Mouse (Mus musculus) heart, adult 9 months (tissue): ENCODE data around the gene Grip1.
A peak's percentile ranks its signal among the peaks of the same experiment; 100 is the strongest.

Source experiments
- DNase-seq, 2 experiments: peaks; one replicate each; pipeline ENCODE4 v3.0.0; 2022; ENCODE audit warnings: low spot score in 2 of 2

Gene Grip1

GRCm38 (mm10) chr10:119660677-119661353, 207.2 kb downstream of the Grip1 start:
- DNase-seq: no peak

GRCm38 (mm10) chr10:119663586-119663985, 210.0 kb downstream of the Grip1 start:
- no peak for DNase-seq

GRCm38 (mm10) chr10:119666386-119666785, 212.8 kb downstream of the Grip1 start:
- no peak for DNase-seq

GRCm38 (mm10) chr10:119670456-119670855, 216.8 kb downstream of the Grip1 start:
- DNase-seq: no peak

GRCm38 (mm10) chr10:119684377-119684826, 230.8 kb downstream of the Grip1 start:
- DNase-seq: no peak

GRCm38 (mm10) chr10:119691358-119692083, 237.9 kb downstream of the Grip1 start:
- no peak for DNase-seq

GRCm38 (mm10) chr10:119692284-119692890, 238.8 kb downstream of the Grip1 start:
- no peak for DNase-seq

GRCm38 (mm10) chr10:119693400-119693799, 239.8 kb downstream of the Grip1 start:
- no peak for DNase-seq

GRCm38 (mm10) chr10:119697257-119697798, 243.7 kb downstream of the Grip1 start:
- DNase-seq: no peak

GRCm38 (mm10) chr10:119705348-119705747, 251.7 kb downstream of the Grip1 start:
- DNase-seq: no peak

GRCm38 (mm10) chr10:119706281-119706680, 252.7 kb downstream of the Grip1 start:
- no peak for DNase-seq

GRCm38 (mm10) chr10:119706983-119707382, 253.4 kb downstream of the Grip1 start:
- no peak for DNase-seq

- no peak for DNase-seq
These were observed 268.3 kb downstream of the Grip1 start for GRCm38 (mm10) chr10:119721887-119722286.

GRCm38 (mm10) chr10:119722471-119722870, 268.8 kb downstream of the Grip1 start:
- DNase-seq: peak in 1 of 2 experiments; percentile 1

GRCm38 (mm10) chr10:119723671-119724070, 270.0 kb downstream of the Grip1 start:
- DNase-seq: no peak

GRCm38 (mm10) chr10:119725363-119725762, 271.7 kb downstream of the Grip1 start:
- peak in 1 of 2 experiments; percentile 2 for DNase-seq

GRCm38 (mm10) chr10:119725966-119726365, 272.3 kb downstream of the Grip1 start:
- no peak for DNase-seq

- no peak for DNase-seq
These were observed 273.3 kb downstream of the Grip1 start for GRCm38 (mm10) chr10:119726921-119727320.

- no peak for DNase-seq
These were observed 276.6 kb downstream of the Grip1 start for GRCm38 (mm10) chr10:119730206-119730605.

GRCm38 (mm10) chr10:119735011-119735992, 281.7 kb downstream of the Grip1 start:
- no peak for DNase-seq

GRCm38 (mm10) chr10:119739466-119739865, 285.8 kb downstream of the Grip1 start:
- DNase-seq: no peak
